8 mouse cellular contexts compared by ENCODE assay signal in genomic region chr14:55520451-55521361, GRCm38 (mm10). TPM values are rescaled to one million over a fixed set of nuclear protein-coding genes. Genes with fewer than 3 reads are reported as not detected.
DNase-seq lines count a peak whose midpoint lies in the region; ATAC-seq and TF ChIP-seq lines count a peak whose summit lies in the region.

No protein-coding gene starts in this region.

- TF ChIP-seq POLR2A in embryonic fibroblast, embryonic 13.5 days (IDR thresholded peaks at IDR 0.05; ENCODE audit: low read depth, low read length) = no peak
- TF ChIP-seq POLR2A in small intestine, adult 2 months (IDR thresholded peaks at IDR 0.05; ENCODE audit: low read depth, low read length) = no peak

- no peak for DNase-seq in kidney, adult 8-10 months
- DNase-seq in adrenal gland, postnatal 36 days = peak; percentile 39 to 46
- DNase-seq in lung, postnatal 10 days = peak; percentile 41
- no peak for DNase-seq in gastrocnemius, postnatal 25 days

- peak overlapping the region; percentile 48 for H3K9ac ChIP-seq in kidney, embryonic 14.5 days (ENCODE audit: low read depth, low read length)
- peak overlapping the region; percentile 59 for H3K9ac ChIP-seq in intestine, embryonic 16.5 days (ENCODE audit: low read depth, low read length)

- no peaks in the 10 kb centered on the region for H3K36me3 ChIP-seq in kidney, embryonic 14.5 days (ENCODE audit: control insufficient read depth, insufficient read depth, low read length)
- H3K36me3 ChIP-seq in intestine, embryonic 16.5 days (ENCODE audit: control insufficient read depth, insufficient read depth, low read length) = no peaks in the 10 kb centered on the region
- H3K36me3 ChIP-seq in small intestine, adult 2 months (ENCODE audit: control insufficient read depth, insufficient read depth, low read length) = no peaks in the 10 kb centered on the region

- WGBS in kidney, embryonic 14.5 days = 1% methylated on average over 61 of the region's 61 CpGs
- WGBS in intestine, embryonic 16.5 days = under 1% methylated on average over 61 of the region's 61 CpGs
- WGBS in small intestine, adult 2 months = 1% methylated on average over 61 of the region's 61 CpGs

- no peak overlapping the region for H3K27ac ChIP-seq in kidney, embryonic 14.5 days (ENCODE audit: low read depth, low read length)
- no peak overlapping the region for H3K27ac ChIP-seq in embryonic fibroblast, embryonic 13.5 days (ENCODE audit: insufficient read depth, low read length)
- H3K27ac ChIP-seq in intestine, embryonic 16.5 days (ENCODE audit: low read length) = no peak overlapping the region
- no peak overlapping the region for H3K27ac ChIP-seq in small intestine, adult 2 months (ENCODE audit: insufficient read depth, low read depth, low read length)

- ATAC-seq in kidney, embryonic 14.5 days (ENCODE audit: low FRiP score, low TSS enrichment) = peak; percentile 66
- ATAC-seq in intestine, embryonic 16.5 days = peak; percentile 65

- H3K4me1 ChIP-seq in kidney, embryonic 14.5 days (ENCODE audit: control insufficient read depth, insufficient read depth, low read length) = 0 out of 2 replicates have a peak, but pooled peaks cover 4% of the 10 kb centered on the region
- H3K4me1 ChIP-seq in embryonic fibroblast, embryonic 13.5 days (ENCODE audit: control insufficient read depth, insufficient read depth, low read length) = no peaks in the 10 kb centered on the region
- H3K4me1 ChIP-seq in intestine, embryonic 16.5 days (ENCODE audit: control insufficient read depth, insufficient read depth, low read length) = peaks cover 4% of the 10 kb centered on the region; the same call in 1 of the 2 replicates
- H3K4me1 ChIP-seq in small intestine, adult 2 months (ENCODE audit: control insufficient read depth, insufficient read depth, insufficient read length, low read length) = peaks cover 5% of the 10 kb centered on the region; the same call in 1 of the 2 replicates

- no peak for TF ChIP-seq CTCF in embryonic fibroblast, embryonic 13.5 days (IDR thresholded peaks at IDR 0.05; ENCODE audit: borderline replicate concordance, insufficient read depth, low read length)
- TF ChIP-seq CTCF in small intestine, adult 2 months (IDR thresholded peaks at IDR 0.05; ENCODE audit: extremely low read depth, insufficient read length, insufficient replicate concordance, low read depth, low read length) = no peak

- peak overlapping the region; percentile 95 for H3K4me2 ChIP-seq in kidney, embryonic 14.5 days (replicated peaks; ENCODE audit: low read depth, low read length)
- peak overlapping the region; percentile 95 for H3K4me2 ChIP-seq in intestine, embryonic 16.5 days (ENCODE audit: low read depth, low read length)

- no peaks in the 10 kb centered on the region for H3K9me3 ChIP-seq in kidney, embryonic 14.5 days (ENCODE audit: control insufficient read depth, low read length)
- H3K9me3 ChIP-seq in intestine, embryonic 16.5 days (ENCODE audit: control insufficient read depth, low read length) = no peaks in the 10 kb centered on the region

- peak overlapping the region; percentile 46 for H3K4me3 ChIP-seq in kidney, embryonic 14.5 days (ENCODE audit: low read length)
- peak overlapping the region; percentile 36 for H3K4me3 ChIP-seq in embryonic fibroblast, embryonic 13.5 days (ENCODE audit: insufficient read depth, low read length)
- H3K4me3 ChIP-seq in intestine, embryonic 16.5 days (ENCODE audit: low read length) = peak overlapping the region; percentile 58
- H3K4me3 ChIP-seq in small intestine, adult 2 months (ENCODE audit: low read depth, low read length) = peak overlapping the region; percentile 53

- H3K27me3 ChIP-seq in kidney, embryonic 14.5 days (ENCODE audit: control insufficient read depth, insufficient read depth, low read length) = peaks cover 21% of the 10 kb centered on the region; the same call in 1 of the 2 replicates
- H3K27me3 ChIP-seq in intestine, embryonic 16.5 days (replicated peaks; ENCODE audit: control insufficient read depth, insufficient read depth, low read length) = peaks cover 38% of the 10 kb centered on the region
- H3K27me3 ChIP-seq in small intestine, adult 2 months (ENCODE audit: control insufficient read depth, insufficient read depth, low read length) = peaks cover 17% of the 10 kb centered on the region

RNA-seq across cellular contexts. Expression of gene Nrl, which starts 4.1 kb away (rescaled TPM):
- polyA plus RNA-seq in kidney, embryonic 14.5 days (2014; fragmentation: Nextera tagmentation; extraction: Ambion mirVana) = not detected in 2 replicates
- total RNA-seq in adrenal gland, postnatal 36 days (2021) = not detected
- not detected in 2 replicates for polyA plus RNA-seq in embryonic fibroblast, embryonic 13.5 days (2011; ENCODE audit: insufficient read length, low read depth, missing spikeins)
- polyA plus RNA-seq in intestine, embryonic 16.5 days (2015; fragmentation: Nextera tagmentation; extraction: Ambion mirVana) = not detected in 2 replicates
- polyA plus RNA-seq in small intestine, adult 2 months (2012; rRNA removed) = not detected in 2 replicates
- total RNA-seq in gastrocnemius, postnatal 25 days (2021) = not detected

RNA-seq across cellular contexts. Expression of gene Cpne6, which starts 10.5 kb away (rescaled TPM):
- 0.18 TPM in 1 of 2 replicates, not detected in the other for polyA plus RNA-seq in kidney, embryonic 14.5 days (2014; fragmentation: Nextera tagmentation; extraction: Ambion mirVana)
- total RNA-seq in adrenal gland, postnatal 36 days (2021) = not detected
- not detected in 2 replicates for polyA plus RNA-seq in embryonic fibroblast, embryonic 13.5 days (2011; ENCODE audit: insufficient read length, low read depth, missing spikeins)
- polyA plus RNA-seq in intestine, embryonic 16.5 days (2015; fragmentation: Nextera tagmentation; extraction: Ambion mirVana) = 0.61 TPM in 2 replicates
- not detected in 2 replicates for polyA plus RNA-seq in small intestine, adult 2 months (2012; rRNA removed)
- not detected for total RNA-seq in gastrocnemius, postnatal 25 days (2021)

RNA-seq across cellular contexts. Expression of gene Pck2, which starts 19.4 kb away (rescaled TPM):
- polyA plus RNA-seq in kidney, embryonic 14.5 days (2014; fragmentation: Nextera tagmentation; extraction: Ambion mirVana) = 25.0 and 37.1 TPM in 2 replicates
- total RNA-seq in adrenal gland, postnatal 36 days (2021) = 10 to 100 TPM; 29.4 to 39.9 TPM
- 120 and 151 TPM in 2 replicates for polyA plus RNA-seq in embryonic fibroblast, embryonic 13.5 days (2011; ENCODE audit: insufficient read length, low read depth, missing spikeins)
- 46.2 and 51.8 TPM in 2 replicates for polyA plus RNA-seq in intestine, embryonic 16.5 days (2015; fragmentation: Nextera tagmentation; extraction: Ambion mirVana)
- polyA plus RNA-seq in small intestine, adult 2 months (2012; rRNA removed) = 19.3 and 21.0 TPM in 2 replicates
- 1 to 10 TPM; 4.7 to 6.9 TPM for total RNA-seq in gastrocnemius, postnatal 25 days (2021)

RNA-seq across cellular contexts. Expression of gene Carmil3, which starts 30.3 kb away (rescaled TPM):
- polyA plus RNA-seq in kidney, embryonic 14.5 days (2014; fragmentation: Nextera tagmentation; extraction: Ambion mirVana) = 3.0 and 3.8 TPM in 2 replicates
- 1 to 10 TPM; 3.6 to 4.6 TPM for total RNA-seq in adrenal gland, postnatal 36 days (2021)
- 0.77 and 2.9 TPM in 2 replicates for polyA plus RNA-seq in embryonic fibroblast, embryonic 13.5 days (2011; ENCODE audit: insufficient read length, low read depth, missing spikeins)
- polyA plus RNA-seq in intestine, embryonic 16.5 days (2015; fragmentation: Nextera tagmentation; extraction: Ambion mirVana) = 1.0 TPM in 2 replicates
- 2.0 and 2.1 TPM in 2 replicates for polyA plus RNA-seq in small intestine, adult 2 months (2012; rRNA removed)
- under 1 TPM; 0.33 to 0.40 TPM for total RNA-seq in gastrocnemius, postnatal 25 days (2021)

RNA-seq across cellular contexts. Expression of gene Dcaf11, which starts 39.1 kb away (rescaled TPM):
- polyA plus RNA-seq in kidney, embryonic 14.5 days (2014; fragmentation: Nextera tagmentation; extraction: Ambion mirVana) = 62.9 and 90.2 TPM in 2 replicates
- total RNA-seq in adrenal gland, postnatal 36 days (2021) = 100 to 1,000 TPM; 110 to 139 TPM
- 19.4 and 20.7 TPM in 2 replicates for polyA plus RNA-seq in embryonic fibroblast, embryonic 13.5 days (2011; ENCODE audit: insufficient read length, low read depth, missing spikeins)
- 102 and 104 TPM in 2 replicates for polyA plus RNA-seq in intestine, embryonic 16.5 days (2015; fragmentation: Nextera tagmentation; extraction: Ambion mirVana)
- polyA plus RNA-seq in small intestine, adult 2 months (2012; rRNA removed) = 70.2 and 143 TPM in 2 replicates
- 100 to 1,000 TPM in 1 of 2 experiments, 10 to 100 TPM in 1; 97.3 to 105 TPM for total RNA-seq in gastrocnemius, postnatal 25 days (2021)

Comparison
In these comparisons a context has a peak if more than half of its experiments do, and no peak if none do; other contexts are left out.
1. DNase-seq: peak in adrenal gland, postnatal 36 days (2 of 2) and lung, postnatal 10 days (single experiment); none in kidney, adult 8-10 months (0 of 2) and gastrocnemius, postnatal 25 days (single experiment).
2. Peak in every context shown above with its lines, with median percentiles within 50 percentile points of each other: H3K4me3 ChIP-seq.